Mouse (Mus musculus) intestine, postnatal 0 days (tissue): ENCODE measurements around the gene Blmh. TPM values are rescaled to one million over a fixed set of nuclear protein-coding genes. Genes with fewer than 3 reads are reported as not detected.

ENCODE experiments used
- ATAC-seq: fragments of 200-750 bp; cut with Nextera tagmentation; 2 replicates; pipeline ENCODE4 v1.8.0; 2017; ENCODE audit warnings: mild to moderate bottlenecking, moderate TSS enrichment, moderate library complexity
- H3K27ac ChIP-seq: fragments of 300-500 bp; sonication (generic); 2 replicates; pipeline ENCODE4 v1.5.1; 2014; ENCODE audit warnings: mild to moderate bottlenecking, low read depth, low read length, moderate library complexity
- H3K27me3 ChIP-seq: fragments of 300-500 bp; sonication (generic); replicated peaks from 2 replicates; pipeline ENCODE4 v1.6.1; 2014; ENCODE audit warnings: low read length, mixed read lengths; ENCODE audit not compliant: control insufficient read depth, insufficient read depth
- H3K36me3 ChIP-seq: fragments of 300-500 bp; sonication (generic); 2 replicates; pipeline ENCODE4 v1.6.1; 2014; ENCODE audit warnings: mild to moderate bottlenecking, moderate library complexity; ENCODE audit not compliant: control insufficient read depth, insufficient read depth
- H3K4me1 ChIP-seq: fragments of 300-500 bp; sonication (generic); replicated peaks from 2 replicates; pipeline ENCODE4 v1.6.1; 2014; ENCODE audit warnings: antibody characterized with exemption, low read length, mixed read lengths; ENCODE audit not compliant: control insufficient read depth, insufficient read depth
- H3K4me2 ChIP-seq: fragments of 300-500 bp; sonication (generic); replicated peaks from 2 replicates; pipeline ENCODE4 v1.6.1; 2014; ENCODE audit warnings: low read depth, mild to moderate bottlenecking, moderate library complexity
- H3K4me3 ChIP-seq: fragments of 300-500 bp; sonication (generic); 2 replicates; pipeline ENCODE4 v1.5.1; 2014; ENCODE audit warnings: low read depth, low read length
- H3K9ac ChIP-seq: fragments of 300-500 bp; sonication (generic); 2 replicates; pipeline ENCODE4 v1.6.1; 2014; ENCODE audit warnings: mild to moderate bottlenecking, low read depth, low read length
- H3K9me3 ChIP-seq: fragments of 300-500 bp; sonication (generic); 2 replicates; pipeline ENCODE4 v1.6.1; 2016; ENCODE audit warnings: mixed run types; ENCODE audit not compliant: control insufficient read depth
- CTCF ChIP-seq: sonication (generic); IDR thresholded peaks from 2 replicates; pipeline ENCODE4 v1.5.1; 2016; ENCODE audit warnings: low read depth, mild to moderate bottlenecking, control low read depth, antibody characterized with exemption, moderate library complexity
- WGBS: fragments of 180-500 bp; shearing (Covaris S2); extraction: QIAGEN DNeasy Blood & Tissue Kit; methylation state at CpG from one replicate; pipeline ENCODE4 v1.1.7; 2014; 5-methylcytosine and 5-hydroxymethylcytosine counted together
- polyA plus RNA-seq: library from polyadenylated mRNA; unstranded; fragments of >200 nt; fragmentation: Nextera tagmentation; extraction: Ambion mirVana; gene quantifications from 2 replicates; pipeline ENCODE4 v1.2.1, GENCODE M21; 2015

Blmh gene
- polyA plus RNA-seq, 1 experiment from 2014 or later, result 56.7 TPM

DNA sequence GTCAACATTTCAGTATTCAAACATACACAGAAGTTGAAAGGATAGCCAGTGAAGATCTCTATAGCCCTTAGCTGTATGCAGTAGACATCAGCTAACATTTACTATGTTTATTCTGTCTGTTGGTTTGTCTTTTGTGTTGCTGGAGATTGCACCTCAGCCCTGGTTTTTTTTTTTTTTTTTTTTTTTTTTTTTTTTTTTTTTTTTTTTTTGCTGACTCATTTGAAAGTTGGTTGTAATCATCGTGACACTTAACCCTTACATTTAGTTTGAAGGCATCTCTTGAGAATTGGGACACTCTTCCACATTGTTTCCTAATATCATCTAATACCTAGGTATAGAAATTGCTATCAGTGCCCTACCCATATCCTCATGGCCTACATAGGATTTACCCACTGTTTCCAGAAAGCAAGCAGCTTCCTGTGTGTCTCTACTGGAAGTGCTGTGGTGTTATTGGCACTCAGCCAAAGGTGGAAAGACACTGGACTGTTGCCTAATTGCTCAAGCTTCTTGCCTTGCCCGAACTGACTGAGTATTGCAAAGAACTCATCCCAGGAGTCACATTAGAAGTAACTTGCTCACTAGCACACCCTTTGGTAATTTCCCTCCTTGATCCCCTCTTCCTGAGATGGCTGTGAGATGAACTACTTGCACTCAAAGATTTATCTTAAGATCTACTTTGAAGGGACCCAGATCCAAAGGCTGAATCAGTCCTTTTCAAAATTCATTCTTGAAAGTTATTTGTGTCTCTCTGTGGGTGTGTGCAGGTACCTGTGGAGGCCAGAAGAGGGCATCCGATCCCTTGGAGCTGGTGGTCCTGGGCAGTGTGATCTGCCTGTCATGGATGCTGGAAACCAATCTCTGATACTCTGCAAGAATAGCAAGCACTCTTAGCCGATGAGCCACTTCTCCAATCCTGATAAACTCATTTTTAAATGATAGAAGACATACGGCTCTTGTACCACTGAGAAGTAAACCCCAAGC is 24.6 kb upstream of the Blmh start:
- 53% methylated on average over 5 of the region's 5 CpGs for WGBS
- Histone ChIP-seq H3K4me3 (no peak overlapping the region), H3K9ac (no peak overlapping the region), H3K4me1 (peaks cover 11% of the 10 kb centered on the region), H3K36me3 (no peaks in the 10 kb centered on the region), H3K4me2 (no peak overlapping the region), H3K9me3 (no peaks in the 10 kb centered on the region), H3K27me3 (no peaks in the 10 kb centered on the region), H3K27ac (no peak overlapping the region)
- peak; percentile 68 for TF ChIP-seq CTCF
- peak; percentile 28; the same call in 1 of the 2 replicates for ATAC-seq

GRCm38 (mm10) chr11:76901579-76902361 is 22.8 kb upstream of the Blmh start, which contains the start of gene Tmigd1:
Tmigd1 (plus strand) TSS chr11:76902159.
- no peak for TF ChIP-seq CTCF
- H3K27ac ChIP-seq, result no peak within 1 kb of the TSS
- peak; percentile 56 for ATAC-seq

GRCm38 (mm10) chr11:76904340-76904739 is 20.3 kb upstream of the Blmh start:
- H3K4me1 ChIP-seq, result peaks cover 5% of the 10 kb centered on the region; the same call in 1 of the 2 replicates
- H3K27ac ChIP-seq, result no peak overlapping the region
- H3K27me3 ChIP-seq, result no peaks in the 10 kb centered on the region
- WGBS, result 47% methylated on average over 2 of the region's 2 CpGs
- ATAC-seq, result no peak
- H3K36me3 ChIP-seq, result no peaks in the 10 kb centered on the region
- H3K4me2 ChIP-seq, result no peak overlapping the region
- H3K9ac ChIP-seq, result no peak overlapping the region
- no peak overlapping the region for H3K4me3 ChIP-seq
- no peak for TF ChIP-seq CTCF
- no peaks in the 10 kb centered on the region for H3K9me3 ChIP-seq

More at GRCm38 (mm10) chr11:76901579-76902361, 22.8 kb upstream of the Blmh start, which contains the start of gene Tmigd1:
- 47% methylated on average over 7 of the region's 7 CpGs for WGBS
- Histone ChIP-seq H3K9ac (no peak within 1 kb of the TSS), H3K4me3 (no peak within 1 kb of the TSS), H3K4me1 (peaks cover 11% of the 10 kb centered on the region), H3K4me2 (no peak within 1 kb of the TSS), H3K9me3 (no peaks in the 10 kb centered on the region), H3K36me3 (no peaks in the 10 kb centered on the region), H3K27me3 (no peaks in the 10 kb centered on the region)

DNA sequence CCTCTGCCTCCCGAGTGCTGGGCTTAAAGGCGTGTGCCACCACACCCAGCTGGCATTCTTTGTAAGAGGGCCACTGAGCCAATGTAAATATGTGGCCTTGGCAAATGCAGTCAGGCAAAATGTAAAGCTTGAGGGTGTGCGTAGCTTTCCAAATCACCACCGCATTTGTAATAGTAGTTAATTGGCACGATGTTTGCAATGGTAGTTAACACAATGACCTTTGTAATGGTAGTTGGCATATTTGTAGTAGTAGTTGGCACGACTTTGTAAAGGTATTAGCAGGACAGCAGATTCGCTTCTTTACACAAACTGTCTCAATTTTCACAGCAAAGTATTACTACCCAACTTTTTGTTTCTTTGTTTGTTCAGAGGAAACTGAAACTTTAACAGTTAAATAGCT is 16.0 kb upstream of the Blmh start:
- no peak for ATAC-seq
- no peak for TF ChIP-seq CTCF
- H3K9ac ChIP-seq, result no peak overlapping the region
- no peaks in the 10 kb centered on the region for H3K27me3 ChIP-seq
- no peaks in the 10 kb centered on the region for H3K9me3 ChIP-seq
- no peaks in the 10 kb centered on the region for H3K4me1 ChIP-seq
- no peak overlapping the region for H3K4me2 ChIP-seq
- no peaks in the 10 kb centered on the region for H3K36me3 ChIP-seq
- WGBS, result 81% methylated on average over 7 of the region's 7 CpGs
- H3K27ac ChIP-seq, result no peak overlapping the region
- H3K4me3 ChIP-seq, result no peak overlapping the region

DNA sequence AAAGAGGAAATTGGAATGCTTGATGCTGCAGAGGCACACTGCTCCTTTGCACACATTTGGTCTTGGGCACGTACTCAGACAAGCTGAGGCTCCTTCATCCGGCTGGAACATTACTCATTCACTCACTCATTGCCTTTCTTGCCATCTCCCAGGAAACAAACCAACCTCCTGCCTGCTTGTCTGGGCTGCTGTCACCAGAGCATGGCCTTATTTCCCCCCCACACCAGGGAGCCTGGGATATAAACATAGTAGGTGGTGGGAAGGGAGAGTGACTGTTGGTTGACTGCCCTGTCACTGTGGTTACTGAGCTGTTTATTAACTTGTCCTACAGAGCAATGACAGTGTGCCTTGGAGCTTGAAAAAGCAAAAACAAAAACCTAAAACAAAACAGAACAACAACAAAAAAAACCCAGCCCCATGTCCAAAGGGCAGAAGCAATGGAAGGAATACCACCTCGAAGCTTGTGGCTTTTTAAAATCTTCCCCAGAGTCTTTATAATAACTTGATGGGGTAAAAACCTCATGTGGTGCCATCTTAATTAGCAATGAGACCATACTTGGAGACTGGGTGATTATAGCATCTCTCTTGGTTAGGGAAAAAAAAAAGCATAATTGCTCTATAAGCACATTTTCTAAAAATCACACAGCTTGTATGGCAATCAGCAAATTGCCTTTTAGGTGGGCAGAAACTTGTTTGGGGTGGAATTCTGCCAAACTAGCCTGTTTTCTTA is 13.1 kb upstream of the Blmh start:
- Histone ChIP-seq H3K4me1 (no peaks in the 10 kb centered on the region), H3K4me2 (no peak overlapping the region), H3K9ac (no peak overlapping the region), H3K27ac (no peak overlapping the region), H3K9me3 (no peaks in the 10 kb centered on the region), H3K4me3 (no peak overlapping the region), H3K36me3 (no peaks in the 10 kb centered on the region), H3K27me3 (no peaks in the 10 kb centered on the region)
- 57% methylated on average over 3 of the region's 3 CpGs for WGBS
- no peak for ATAC-seq
- no peak for TF ChIP-seq CTCF
